Mouse (Mus musculus) lung, postnatal 0 days (tissue): Measurements from ENCODE around the gene Hsd17b12.

Experiments
- CTCF ChIP-seq: IDR thresholded peaks from 2 replicates; pipeline ENCODE4 v1.5.1; 2016; ENCODE audit warnings: antibody characterized with exemption, mild to moderate bottlenecking
- EP300 ChIP-seq: IDR thresholded peaks from 2 replicates; pipeline ENCODE4 v1.6.1; 2016; ENCODE audit warnings: antibody characterized with exemption, mild to moderate bottlenecking, control low read depth

DNA sequence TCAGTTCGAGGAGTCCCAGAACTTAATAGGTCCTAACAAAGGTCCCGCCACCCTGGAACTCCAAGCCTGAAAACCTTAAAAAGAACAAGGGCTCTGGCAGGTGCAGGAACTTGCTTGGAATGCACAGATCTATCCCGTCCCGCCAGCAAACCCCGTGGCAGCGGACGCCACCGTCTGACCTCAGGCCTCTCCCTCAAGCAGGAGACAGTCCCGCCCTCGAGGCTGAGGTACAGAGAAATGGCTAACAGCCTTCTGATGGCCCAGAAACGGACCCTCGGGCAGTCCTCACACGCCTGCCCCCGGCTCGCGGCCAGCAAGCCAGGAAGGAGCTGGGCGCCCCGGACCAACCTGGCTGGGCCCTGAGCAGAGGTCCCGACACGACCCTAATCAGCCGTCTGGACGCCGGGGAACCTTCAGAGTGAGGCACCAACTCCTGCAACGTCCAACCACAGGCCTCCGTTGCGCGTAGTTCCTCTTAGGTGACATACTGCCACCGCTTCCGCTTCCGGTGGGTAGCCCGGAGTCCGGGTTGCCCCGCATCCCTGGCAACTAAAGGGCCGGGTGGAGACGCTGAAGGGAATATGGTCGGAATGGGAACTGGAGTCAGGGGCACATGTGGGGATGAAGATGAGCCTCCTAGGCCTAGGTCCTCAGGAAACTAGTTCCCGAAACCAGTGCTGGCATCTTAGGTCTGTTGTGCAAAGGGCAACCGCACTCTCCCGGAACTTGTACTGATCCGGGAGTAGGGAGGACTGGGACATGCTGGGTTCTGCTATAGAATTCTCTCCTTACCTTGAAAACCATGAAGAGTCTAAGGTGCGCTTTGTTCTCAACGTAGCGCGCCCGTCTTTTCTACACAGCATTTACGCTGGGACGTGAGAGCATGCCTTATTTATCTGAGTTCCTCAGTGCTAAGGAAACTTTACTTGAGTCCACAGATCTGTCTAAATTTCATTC lies 147.2 kb downstream of the Hsd17b12 start, which contains the start of gene Alkbh3:
- TF ChIP-seq CTCF = no peak
- peak; percentile 38; the same call in 1 of the 2 replicates for TF ChIP-seq EP300
